Mouse (Mus musculus) large intestine, adult 2 months (tissue): ENCODE measurements around the gene Wrap53. TPM values are rescaled to one million over a fixed set of nuclear protein-coding genes. Genes with fewer than 3 reads are reported as not detected.
A peak's percentile ranks its signal among the peaks of the same experiment; 100 is the strongest.
"Not testable (repeated sequence)": the region's sequence is repeated elsewhere in the genome, so short reads cannot be mapped to it uniquely, and the experiment has no call there.

Experiments
- DNase-seq: peaks from one replicate; pipeline ENCODE4 v3.0.0-alpha.2; 2012; ENCODE audit warnings: low read depth, low spot score
- WGBS: fragments of 180-500 bp; shearing (Covaris S2); methylation state at CpG from one replicate; pipeline ENCODE4 v1.1.7; 2018; 5-methylcytosine and 5-hydroxymethylcytosine counted together
- polyA plus RNA-seq: library from polyadenylated mRNA; depleted of rRNA; stranded (reverse); fragments of >200 nt; gene quantifications from 2 replicates; pipeline ENCODE4 v1.2.3, GENCODE M21; 2012; rRNA removed

Gene Wrap53
- 24.8 and 28.7 TPM in 2 replicates for polyA plus RNA-seq

DNA sequence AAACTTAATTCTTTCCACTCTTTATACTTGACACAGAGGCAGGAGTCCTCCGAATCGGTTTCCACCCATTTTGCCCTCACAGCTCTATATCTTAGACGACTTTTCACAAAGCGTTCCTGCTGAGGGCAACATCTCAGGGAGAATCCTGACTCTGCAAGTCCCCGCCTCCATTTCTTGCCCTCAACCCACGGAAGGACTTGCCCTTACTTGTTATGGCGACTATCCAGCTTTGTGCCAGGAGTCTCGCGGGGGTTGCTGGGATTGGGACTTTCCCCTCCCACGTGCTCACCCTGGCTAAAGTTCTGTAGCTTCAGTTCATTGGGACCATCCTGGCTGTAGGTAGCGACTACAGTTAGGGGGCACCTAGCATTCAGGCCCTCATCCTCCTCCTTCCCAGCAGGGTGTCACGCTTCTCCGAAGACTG is at the start of gene Wrap53, which contains the start of gene Trp53:
Wrap53 (minus strand) TSS at position 165 of the 424 bp plus-strand sequence.
Trp53 (plus strand) TSS at position 269 of the 424 bp plus-strand sequence.
- peak; percentile 91 for DNase-seq
- WGBS = under 1% methylated on average over 13 of the region's 13 CpGs

DNA sequence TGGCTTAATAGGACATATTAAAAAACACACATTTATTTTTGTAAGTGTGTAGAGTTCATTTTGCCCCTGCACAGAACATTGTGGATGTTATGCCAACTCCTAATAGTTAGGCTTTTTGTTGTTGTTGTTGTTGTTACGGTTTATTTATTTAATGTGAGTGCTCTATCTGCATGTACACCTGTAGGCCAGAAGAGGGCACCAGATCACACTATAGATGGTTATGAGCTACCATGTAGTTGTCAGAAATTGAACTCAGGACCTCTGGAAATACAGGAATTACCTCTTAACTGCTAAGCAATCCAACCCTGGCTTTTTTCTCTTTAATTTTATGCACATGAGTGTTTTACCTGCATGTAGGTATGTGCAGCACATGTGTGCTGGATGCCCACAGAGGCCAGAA is 49.7 kb upstream of the Wrap53 start:
- no peak for DNase-seq
- WGBS = 62% methylated on average over 1 of the region's 1 CpGs

DNA sequence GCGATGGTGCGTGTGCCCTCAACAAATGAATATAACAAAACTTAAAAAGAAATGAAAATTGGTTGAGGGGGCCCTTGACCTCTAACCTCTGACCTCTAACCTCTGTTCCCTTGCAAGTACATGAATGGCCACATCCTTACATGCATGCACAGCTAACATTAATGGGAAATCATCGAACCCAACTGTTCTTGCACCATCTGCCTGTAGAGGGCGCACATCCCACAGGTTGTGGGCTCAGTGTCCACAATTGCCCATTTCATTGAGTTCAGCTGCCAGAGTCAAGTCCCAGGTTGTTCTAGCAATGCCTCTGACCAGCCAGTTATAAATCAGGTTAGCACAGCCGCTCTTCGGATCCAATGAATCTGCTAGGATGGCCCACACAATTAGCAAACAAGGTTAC is 48.2 kb upstream of the Wrap53 start:
- DNase-seq = peak; percentile 70
- 35% methylated on average over 6 of the region's 6 CpGs for WGBS

DNA sequence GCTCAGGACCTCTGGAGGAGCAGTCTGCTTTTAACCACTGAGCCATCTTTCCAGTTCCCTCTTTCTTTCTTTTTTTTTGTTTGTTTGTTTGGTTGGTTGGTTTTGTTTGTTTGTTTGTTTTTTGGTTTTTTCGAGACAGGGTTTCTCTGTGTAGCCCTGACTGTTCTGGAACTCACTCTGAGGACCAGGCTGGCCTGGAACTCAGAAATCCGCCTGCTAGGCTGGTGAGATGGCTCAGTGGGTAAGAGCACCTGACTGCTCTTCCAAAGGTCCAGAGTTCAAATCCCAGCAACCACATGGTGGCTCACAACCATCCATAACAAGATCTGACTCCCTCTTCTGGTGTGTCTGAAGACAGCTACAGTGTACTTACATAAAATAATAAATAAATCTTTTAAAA is 44.3 kb upstream of the Wrap53 start:
- DNase-seq = not testable (repeated sequence)
- 72% methylated on average over 2 of the region's 2 CpGs for WGBS

DNA sequence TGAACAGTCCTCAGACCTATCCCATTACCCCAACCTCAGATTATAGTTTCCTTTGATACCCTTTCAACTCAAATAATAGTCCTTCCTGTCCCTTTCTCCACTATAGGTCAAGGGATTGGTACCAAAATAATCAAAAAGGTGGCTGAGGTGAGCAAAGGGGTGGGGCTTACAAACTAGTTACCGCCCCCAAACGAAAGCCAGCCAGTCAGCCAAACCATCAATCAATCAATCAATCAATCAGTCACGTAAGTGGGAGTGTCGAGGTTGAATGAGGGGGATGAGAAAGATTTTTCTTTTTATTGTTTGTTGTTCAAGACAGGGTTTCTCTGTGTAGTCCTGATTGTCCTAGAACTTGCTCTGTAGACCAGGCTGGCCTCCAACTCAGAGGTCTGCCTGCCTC is 43.0 kb upstream of the Wrap53 start:
- 67% methylated on average over 4 of the region's 4 CpGs for WGBS

DNA sequence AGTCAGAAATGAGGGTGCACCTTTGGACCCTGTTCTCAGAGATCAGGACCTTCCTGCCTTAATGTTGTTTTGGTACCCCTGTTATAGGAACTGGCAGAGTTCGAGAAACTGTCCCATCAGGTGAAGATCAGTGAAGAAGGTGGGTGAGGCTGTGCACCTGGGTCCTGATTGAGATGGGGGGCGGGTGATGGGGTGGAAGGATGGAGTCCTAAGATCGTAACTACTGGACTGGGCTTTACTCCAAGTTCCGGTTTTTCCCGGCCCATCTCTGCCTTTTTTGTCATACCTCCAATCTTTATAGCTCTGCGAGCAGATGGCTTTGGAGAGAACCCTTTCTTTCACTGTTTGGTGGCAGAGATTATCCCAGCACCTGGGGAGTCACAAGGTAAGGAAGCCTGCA is 42.4 kb upstream of the Wrap53 start:
- DNase-seq = no peak
- WGBS = 7% methylated on average over 6 of the region's 6 CpGs

More for the DNA sequence above, 43.0 kb upstream of the Wrap53 start:
- DNase-seq = no peak

DNA sequence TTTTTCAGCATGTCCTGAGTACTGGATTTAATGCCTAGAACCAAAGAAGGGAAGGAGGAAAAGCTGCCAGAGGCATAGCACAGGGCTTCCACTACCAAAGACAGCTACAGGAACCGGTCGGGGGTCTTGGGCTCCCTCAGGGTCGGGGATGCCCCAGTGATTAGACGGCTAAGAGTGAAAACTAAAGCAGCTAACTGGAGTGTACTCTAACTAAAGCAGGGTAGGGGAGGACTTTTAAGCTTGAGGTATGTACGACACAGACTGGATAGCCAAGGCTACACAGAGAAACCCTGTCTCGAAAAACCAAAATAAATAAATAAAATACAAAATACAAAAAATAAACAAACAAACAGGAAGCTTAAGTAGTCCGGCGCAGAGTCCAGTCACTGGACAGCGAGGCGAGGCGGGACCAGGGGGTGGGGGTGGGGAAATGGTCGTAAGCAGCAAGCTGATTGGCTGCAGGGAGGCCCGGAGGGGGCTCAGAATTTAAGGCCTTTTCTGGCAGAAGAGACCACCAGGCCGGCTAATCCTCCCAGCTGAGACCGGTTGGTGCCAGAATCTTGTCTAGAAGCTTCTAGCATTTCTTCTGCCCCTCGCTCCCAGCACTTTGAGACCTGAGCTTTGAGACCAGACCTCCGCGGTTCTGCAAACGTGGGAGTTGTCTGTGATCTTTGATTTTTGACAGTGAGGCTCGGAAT is 41.7 kb upstream of the Wrap53 start, which contains the start of gene Sat2:
Sat2 (plus strand) TSS at position 454 of the 698 bp plus-strand sequence.
- 10% methylated on average over 20 of the region's 20 CpGs for WGBS
- DNase-seq = no peak

DNA sequence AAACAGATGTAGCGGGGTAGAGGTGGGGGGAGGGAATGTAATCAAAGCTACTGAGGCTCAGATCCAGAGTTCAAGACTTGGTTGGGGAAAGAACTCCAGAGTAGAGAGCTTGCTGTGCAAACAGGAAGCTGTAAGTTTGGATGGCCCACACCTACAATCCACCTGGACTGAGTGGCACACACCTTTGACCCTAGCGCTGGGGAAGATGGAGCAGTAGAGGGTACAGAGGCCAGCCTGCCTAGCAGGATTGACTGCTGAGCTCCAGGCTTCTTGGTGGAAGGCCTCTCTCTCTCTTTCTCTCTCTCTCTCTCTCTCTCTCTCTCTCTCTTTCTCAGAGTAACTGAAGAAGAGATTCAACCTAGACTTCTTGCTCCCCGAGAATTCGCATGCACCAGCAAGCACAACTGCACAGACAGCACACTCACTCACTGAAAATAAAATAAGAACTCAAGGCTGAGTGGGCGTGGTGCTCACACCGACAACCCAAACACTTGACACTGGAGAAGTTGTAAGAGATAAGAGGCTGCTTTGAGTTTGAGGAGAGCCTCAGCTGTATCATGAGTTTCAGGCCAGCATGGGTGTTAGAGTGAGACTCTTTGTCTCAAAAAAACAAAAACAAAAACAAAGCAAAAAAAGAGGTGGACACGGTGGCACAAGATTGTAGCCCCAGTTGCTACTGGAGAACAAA is 40.5 kb upstream of the Wrap53 start:
- WGBS = 54% methylated on average over 7 of the region's 7 CpGs
- DNase-seq = no peak

DNA sequence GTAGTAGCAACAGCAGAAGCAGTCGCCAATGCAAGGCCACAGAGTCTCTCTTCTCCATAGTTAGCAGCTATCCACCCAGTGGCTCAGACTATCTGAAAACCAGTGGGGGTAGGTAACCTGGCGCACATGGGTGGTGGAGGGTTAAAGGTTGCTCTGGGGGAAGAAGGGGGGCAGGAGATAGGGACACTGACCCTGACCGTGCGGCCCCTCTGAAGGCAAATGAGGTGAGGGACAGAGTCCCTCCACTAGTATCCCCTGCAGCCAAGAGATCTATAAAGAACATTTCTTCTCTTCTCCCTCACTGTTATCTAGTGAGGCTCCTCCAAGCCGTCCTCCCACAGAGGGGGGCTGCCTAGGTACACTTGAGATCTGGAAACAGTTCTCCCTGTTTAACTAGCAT is 37.8 kb upstream of the Wrap53 start, which contains the start of gene Shbg:
Shbg (minus strand) TSS at position 101 of the 400 bp plus-strand sequence.
- DNase-seq = no peak
- 60% methylated on average over 5 of the region's 5 CpGs for WGBS

DNA sequence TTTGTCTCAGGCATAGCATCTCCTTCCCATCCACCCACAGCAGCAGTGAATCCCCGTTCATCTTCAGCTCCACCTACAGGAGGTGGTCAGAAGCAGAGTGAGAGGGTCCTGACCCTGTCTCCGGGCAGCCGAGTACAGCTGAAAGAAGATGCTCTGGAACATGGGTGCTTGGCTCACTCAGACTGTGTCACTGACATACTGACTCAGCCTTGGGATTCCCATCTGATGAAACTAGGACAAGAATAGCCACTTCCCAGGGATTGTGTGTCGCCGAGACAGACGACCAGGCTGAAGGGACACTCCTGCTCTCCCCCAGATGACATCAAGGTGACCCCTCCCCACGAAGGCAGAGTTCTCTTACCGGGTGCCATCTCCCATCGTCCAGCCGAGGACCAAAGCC is 36.7 kb upstream of the Wrap53 start:
- no peak for DNase-seq
- WGBS = 50% methylated on average over 10 of the region's 10 CpGs

- WGBS = 48% methylated on average over 11 of the region's 11 CpGs
- not testable (repeated sequence) for DNase-seq
Observed at GRCm38 (mm10) chr11:69614257-69614588, 34.2 kb upstream of the Wrap53 start.

DNA sequence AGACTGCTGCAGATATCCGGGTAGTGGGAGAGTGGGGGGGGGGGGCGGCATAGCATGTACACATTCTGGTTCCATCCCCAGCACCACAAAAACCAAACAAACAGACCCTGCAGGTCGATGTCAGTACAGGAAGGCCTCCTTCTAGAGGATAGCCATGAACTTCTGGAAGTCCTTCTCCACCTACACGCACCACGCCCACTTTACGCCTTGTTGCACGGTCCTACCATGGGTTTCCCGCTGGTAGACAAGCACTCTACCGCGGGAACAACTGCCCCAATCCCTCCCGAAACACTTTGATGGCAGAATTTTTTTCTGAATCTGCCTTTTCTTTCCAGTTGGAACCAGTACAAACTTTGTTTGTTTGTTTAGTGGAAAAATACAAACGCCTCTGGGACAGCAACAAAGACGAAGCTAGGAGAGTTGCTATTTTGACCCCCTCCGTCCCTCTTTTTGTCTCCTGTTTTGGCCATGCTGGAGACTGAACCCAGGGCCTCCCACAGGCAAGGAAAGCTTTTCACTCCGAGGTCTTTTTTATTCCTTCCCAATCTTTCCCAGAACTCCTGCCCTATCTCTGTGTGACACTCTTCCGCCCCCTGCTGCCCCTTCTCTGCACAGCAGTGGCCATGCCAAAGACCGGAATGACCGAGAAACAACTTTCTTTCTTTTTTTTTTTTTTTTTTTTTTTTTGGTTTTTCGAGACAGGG is 33.6 kb upstream of the Wrap53 start:
- 7% methylated on average over 19 of the region's 19 CpGs for WGBS
- peak; percentile 43 for DNase-seq

- 57% methylated on average over 4 of the region's 4 CpGs for WGBS
- no peak for DNase-seq
Observed at GRCm38 (mm10) chr11:69610899-69611298, 30.8 kb upstream of the Wrap53 start.

DNA sequence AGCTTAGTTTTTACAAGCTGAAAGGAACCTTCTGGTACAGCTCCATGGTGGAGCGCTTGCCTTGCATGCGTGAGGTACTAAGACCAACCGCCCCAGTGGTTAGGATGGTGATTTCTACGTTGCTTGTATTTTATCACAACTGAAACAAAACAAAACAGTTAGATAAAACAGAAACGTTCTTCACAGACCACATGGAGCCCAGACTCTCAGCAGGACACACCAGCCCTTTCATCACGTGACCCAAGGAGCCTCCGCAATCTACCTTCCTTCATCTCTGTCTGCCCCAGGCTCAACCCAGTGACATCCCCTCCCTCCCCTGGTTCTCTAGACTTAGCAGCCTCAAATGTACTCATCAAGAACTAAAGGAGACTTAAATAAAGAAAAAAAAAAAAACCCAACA is 29.4 kb upstream of the Wrap53 start:
- 74% methylated on average over 7 of the region's 7 CpGs for WGBS

DNA sequence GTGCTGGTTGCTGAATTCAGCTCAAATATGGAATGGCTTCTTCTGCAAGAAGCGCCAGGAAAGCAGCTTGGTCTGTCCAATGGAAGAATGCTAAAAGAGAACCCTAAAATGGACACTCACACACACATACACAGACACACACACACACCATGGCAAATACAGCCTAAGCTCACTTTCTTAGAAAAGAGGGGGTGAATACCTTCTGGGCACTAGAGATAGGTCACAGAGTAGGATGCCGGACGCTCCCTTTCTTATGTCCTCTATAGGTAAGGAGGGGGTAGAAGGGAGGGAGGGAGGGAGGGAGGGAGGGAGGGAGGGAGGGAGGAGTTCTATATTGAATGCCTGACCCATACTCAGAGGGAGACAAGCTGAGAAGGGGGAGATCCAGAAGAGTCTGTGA is 28.5 kb upstream of the Wrap53 start:
- no peak for DNase-seq
- WGBS = 82% methylated on average over 3 of the region's 3 CpGs

More for the DNA sequence above, 29.4 kb upstream of the Wrap53 start:
- DNase-seq = no peak

- DNase-seq = no peak
- 61% methylated on average over 2 of the region's 2 CpGs for WGBS
Observed at GRCm38 (mm10) chr11:69606832-69607231, 26.8 kb upstream of the Wrap53 start.

DNA sequence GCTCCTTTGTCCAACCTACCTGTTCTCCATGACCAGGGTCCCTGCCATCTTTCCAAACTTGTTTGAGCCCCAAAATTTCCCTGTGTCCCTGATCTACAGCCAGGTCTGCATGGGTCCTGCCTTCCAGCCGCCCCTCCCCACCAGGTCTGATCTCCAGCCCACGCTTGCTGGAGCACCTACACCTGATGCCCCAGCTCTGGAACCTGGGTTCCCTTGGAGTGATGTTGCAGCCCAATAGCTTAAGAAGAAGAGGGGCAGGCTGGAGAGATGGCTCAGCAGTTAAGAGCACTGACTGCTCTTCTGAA is 26.4 kb upstream of the Wrap53 start:
- no peak for DNase-seq
- 75% methylated on average over 2 of the region's 2 CpGs for WGBS

GRCm38 (mm10) chr11:69605726-69606490 is 25.9 kb upstream of the Wrap53 start, which contains the start of gene Atp1b2:
Gene Atp1b2 (minus strand): TSS chr11:69605942.
- WGBS = 2% methylated on average over 32 of the region's 32 CpGs
- DNase-seq = no peak

- DNase-seq = no peak
- WGBS = 1% methylated on average over 73 of the region's 73 CpGs
Observed at GRCm38 (mm10) chr11:69604795-69605664, 25.0 kb upstream of the Wrap53 start.
